Mouse (Mus musculus): ENCODE measurements around the gene Slc24a3. TPM values are rescaled to one million over a fixed set of nuclear protein-coding genes. Genes with fewer than 3 reads are reported as not detected.

Slc24a3 gene
- total RNA-seq, 2 experiments from 2014 or later: 2.5 to 2.8 TPM

DNA sequence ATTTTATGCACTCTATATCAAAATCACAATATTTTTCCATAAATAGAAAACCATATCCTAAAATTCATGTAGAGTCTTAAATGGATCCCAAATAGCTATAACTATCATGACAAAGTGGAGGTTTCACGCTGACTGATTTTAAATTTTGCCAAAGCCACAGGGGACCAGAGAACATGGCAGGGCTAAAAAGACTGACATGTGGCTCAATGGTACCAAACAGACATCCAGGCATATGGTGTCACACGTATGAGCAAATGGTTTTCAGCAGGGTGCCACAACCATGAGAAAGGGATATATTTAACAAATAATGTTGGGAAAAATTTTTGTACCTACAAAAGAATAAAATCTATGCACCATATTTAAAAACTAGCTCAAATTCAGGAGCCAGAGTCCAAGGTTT lies 173.3 kb downstream of the Slc24a3 start:
- intact Hi-C loops (cut with DNase I): no loop called here
- no peak for DNase-seq (ENCODE audit: low spot score)

GRCm38 (mm10) chr2:145342956-145343355 lies 175.4 kb downstream of the Slc24a3 start:
- intact Hi-C loops (cut with DNase I): no loop called here
- DNase-seq (ENCODE audit: low spot score): no peak

- DNase-seq (ENCODE audit: low spot score): no peak
- intact Hi-C loops (cut with DNase I): no loop called here
These were observed 177.0 kb downstream of the Slc24a3 start for GRCm38 (mm10) chr2:145344521-145344920.

GRCm38 (mm10) chr2:145353801-145354200 lies 186.2 kb downstream of the Slc24a3 start:
- intact Hi-C loops (cut with DNase I): no loop called here
- DNase-seq (ENCODE audit: low spot score): no peak

- DNase-seq (ENCODE audit: low spot score): no peak
- intact Hi-C loops (cut with DNase I): no loop called here
These were observed 190.8 kb downstream of the Slc24a3 start for GRCm38 (mm10) chr2:145358236-145358942.

- DNase-seq (ENCODE audit: low spot score): no peak
- intact Hi-C loops (cut with DNase I): no loop called here
These were observed 196.1 kb downstream of the Slc24a3 start for GRCm38 (mm10) chr2:145363604-145364003.

DNA sequence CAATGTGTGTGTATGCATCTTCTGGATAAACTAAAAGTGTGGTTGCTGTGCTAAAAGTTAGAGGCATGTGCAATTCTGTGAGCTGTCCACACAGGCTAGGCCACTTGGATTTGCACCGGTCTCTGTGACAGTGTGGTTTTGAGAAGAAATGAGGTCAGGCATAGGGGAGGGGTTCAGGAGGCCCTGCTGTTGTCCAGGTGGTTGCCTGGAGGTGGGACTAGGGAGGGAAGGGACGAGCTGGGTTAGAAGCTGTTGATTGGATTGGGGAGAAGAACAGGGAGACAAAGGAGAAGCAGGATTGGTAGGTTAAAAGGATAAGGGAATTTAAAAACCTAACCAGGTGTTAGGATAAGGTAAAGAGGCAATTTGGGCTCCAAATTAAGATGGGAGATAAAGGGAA lies 201.1 kb downstream of the Slc24a3 start:
- no peak for DNase-seq (ENCODE audit: low spot score)
- intact Hi-C loops (cut with DNase I): no loop called here

DNA sequence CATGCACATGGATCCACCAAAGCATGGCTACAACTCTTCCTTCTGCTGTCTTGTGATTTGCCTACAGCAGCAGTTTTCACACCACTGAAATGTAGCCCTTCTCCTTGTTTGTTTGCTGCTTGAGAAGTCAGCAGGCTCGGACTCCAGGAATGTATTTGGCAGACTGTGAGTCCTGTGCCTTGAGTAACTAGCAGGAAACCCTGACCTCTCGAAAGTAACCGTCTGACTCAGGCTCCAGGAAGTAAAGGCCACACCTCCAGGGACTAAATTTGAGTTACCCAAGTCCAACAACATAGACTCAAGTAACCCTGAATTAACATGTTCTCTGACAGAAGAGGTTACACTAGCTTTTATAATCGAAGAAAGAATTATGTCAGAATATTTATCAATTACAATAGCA lies 203.2 kb downstream of the Slc24a3 start:
- intact Hi-C loops (cut with DNase I): no loop called here
- no peak for DNase-seq (ENCODE audit: low spot score)

DNA sequence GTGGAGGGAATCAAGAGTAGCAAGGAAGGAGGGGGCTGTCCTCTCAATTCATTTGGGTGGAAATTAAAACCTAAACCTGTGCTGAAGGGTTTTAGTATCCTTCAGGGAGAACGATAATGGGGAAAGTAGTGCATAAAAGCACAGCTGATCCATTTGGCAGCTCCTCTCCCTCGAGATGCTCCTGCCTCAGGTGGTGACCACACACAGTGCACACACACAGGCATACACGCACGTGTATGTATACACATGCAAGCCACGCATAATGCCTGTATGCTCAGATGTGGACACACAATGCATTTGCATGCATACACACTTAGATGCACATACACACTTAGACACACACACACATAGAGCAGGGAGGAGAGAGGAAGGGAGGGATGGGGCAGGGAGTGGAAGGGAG lies 206.2 kb downstream of the Slc24a3 start:
- intact Hi-C loops (cut with DNase I): no loop called here
- DNase-seq (ENCODE audit: low spot score): no peak

DNA sequence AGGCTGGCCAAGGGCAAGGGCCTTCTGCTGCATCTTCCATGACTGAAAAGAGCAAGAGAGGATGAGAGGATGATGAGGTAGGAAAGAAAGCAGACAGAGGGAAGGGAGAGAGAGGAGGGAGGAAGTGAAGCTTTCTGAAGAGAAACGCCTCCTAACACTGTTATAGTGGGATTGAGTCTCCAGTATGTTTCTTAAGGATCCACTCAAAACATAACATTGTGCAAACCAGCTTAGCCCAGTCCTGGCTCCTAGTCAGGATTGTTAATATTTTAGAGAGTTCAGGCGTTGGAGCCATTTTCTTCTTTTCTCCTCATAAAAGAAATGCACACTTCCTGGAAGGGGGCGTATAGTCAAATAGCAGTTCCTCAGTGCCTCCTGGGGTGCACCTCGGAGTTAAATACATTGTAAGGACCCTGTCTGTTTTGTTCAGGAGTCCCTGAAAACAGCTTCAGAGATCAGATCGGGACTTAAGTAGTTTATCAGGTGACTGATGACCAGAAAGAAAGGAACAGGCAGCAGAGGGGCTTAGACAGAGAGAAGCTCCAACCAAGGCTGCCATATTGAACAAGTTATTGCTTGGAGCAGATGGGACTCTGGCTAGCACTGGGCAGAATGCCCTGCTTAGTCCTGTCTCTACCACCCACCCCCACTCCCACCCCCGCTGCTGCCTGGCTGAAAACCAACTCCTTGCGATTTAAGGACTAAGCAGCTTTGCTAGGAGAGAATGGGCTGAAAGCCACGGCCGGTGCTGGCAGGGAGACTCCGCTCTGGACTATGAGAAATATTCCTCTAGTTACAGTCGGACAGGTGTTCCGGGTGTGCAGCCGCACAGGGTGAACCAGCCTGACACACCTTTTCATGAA lies 215.6 kb downstream of the Slc24a3 start:
- intact Hi-C loops (cut with DNase I): no loop called here
- no peak for DNase-seq (ENCODE audit: low spot score)

- intact Hi-C loops (cut with DNase I): no loop called here
- DNase-seq (ENCODE audit: low spot score): no peak
These were observed 216.7 kb downstream of the Slc24a3 start for GRCm38 (mm10) chr2:145384221-145384620.

DNA sequence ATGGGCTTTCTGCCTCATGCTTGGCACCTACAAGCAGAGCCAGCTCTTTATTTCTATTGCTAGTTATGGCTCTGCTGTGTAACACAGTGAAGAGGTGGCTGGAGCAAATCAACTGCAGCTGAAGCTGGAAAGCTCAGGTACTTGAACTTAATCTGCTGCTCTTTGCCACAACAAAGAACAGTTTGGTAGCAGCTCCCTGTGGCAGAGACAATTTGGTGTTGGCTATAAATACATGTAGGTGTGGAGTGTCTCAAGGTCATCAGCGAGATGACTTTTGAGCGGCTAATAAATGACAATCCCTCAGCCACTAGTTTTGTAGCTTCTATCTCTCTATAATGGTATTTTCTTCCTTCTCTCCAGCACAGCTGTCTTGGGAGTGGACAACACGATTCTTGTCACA lies 217.7 kb downstream of the Slc24a3 start:
- intact Hi-C loops (cut with DNase I): no loop called here
- DNase-seq (ENCODE audit: low spot score): no peak

GRCm38 (mm10) chr2:145385773-145386172 lies 218.2 kb downstream of the Slc24a3 start:
- no peak for DNase-seq (ENCODE audit: low spot score)
- intact Hi-C loops (cut with DNase I): no loop called here

- intact Hi-C loops (cut with DNase I): no loop called here
These were observed 228.2 kb downstream of the Slc24a3 start for GRCm38 (mm10) chr2:145395804-145396203.

GRCm38 (mm10) chr2:145396579-145396978 lies 229.0 kb downstream of the Slc24a3 start:
- no peak for DNase-seq (ENCODE audit: low spot score)
- intact Hi-C loops (cut with DNase I): no loop called here

More at GRCm38 (mm10) chr2:145395804-145396203, 228.2 kb downstream of the Slc24a3 start:
- DNase-seq (ENCODE audit: low spot score): no peak

GRCm38 (mm10) chr2:145397456-145398206 lies 230.1 kb downstream of the Slc24a3 start:
- intact Hi-C loops (cut with DNase I): no loop called here
- DNase-seq (ENCODE audit: low spot score): no peak

DNA sequence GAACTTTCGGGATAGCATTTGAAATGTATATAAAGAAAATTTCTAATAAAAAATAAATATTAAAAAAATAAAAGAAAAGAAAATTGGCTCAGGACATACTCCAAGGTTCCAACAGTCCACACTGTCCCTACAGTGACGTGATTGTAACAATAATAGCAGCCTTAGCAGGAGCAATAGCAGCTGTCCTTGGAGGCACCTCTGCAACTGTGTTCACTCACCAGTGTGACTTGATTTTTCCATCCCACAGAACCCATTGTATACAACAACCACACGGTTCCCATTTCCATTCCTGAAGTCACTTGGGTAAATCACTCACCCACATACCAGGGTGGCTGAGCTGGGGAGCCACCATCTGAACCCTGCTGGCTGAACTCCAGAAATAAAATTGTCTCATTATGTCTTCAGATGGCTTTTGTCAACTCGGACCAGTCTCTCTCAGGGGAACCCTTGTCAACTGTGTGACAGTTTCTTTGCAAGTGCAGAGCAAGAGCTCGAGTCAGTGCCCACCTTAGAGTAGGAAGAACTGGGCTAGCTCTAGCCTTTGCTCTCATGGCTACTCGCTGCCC lies 233.8 kb downstream of the Slc24a3 start:
- intact Hi-C loops (cut with DNase I): no loop called here
- DNase-seq (ENCODE audit: low spot score): no peak

GRCm38 (mm10) chr2:145401996-145402395 lies 234.4 kb downstream of the Slc24a3 start:
- no peak for DNase-seq (ENCODE audit: low spot score)
- intact Hi-C loops (cut with DNase I): no loop called here

- intact Hi-C loops (cut with DNase I): no loop called here
- DNase-seq (ENCODE audit: low spot score): no peak
These were observed 237.4 kb downstream of the Slc24a3 start for GRCm38 (mm10) chr2:145404818-145405531.

DNA sequence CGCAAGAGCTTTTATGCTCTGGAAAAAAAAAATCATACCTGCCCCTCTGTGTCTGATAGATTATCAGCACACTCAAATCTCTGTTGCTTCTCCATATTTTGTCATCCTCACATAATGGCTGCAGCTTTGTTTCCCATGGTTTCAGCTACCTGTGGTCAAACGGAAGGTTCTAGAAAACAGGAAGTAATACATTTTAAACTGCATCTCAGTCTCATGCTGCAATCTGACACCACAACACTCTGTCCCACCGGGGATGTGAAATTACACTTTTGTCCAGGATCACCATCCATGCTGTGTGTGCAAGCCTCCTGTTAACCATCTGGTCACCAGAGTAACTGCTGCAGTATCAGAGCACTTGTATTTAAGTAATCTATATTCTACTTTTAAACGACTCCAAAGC lies 238.2 kb downstream of the Slc24a3 start:
- intact Hi-C loops (cut with DNase I): no loop called here
- DNase-seq (ENCODE audit: low spot score): no peak
